Mouse (Mus musculus): ENCODE measurements at regions not wholly inside any gene's neighbourhood (a gene's known extent, or its start where the extent isn't known, plus 50 kb on each side); places are given as distances from the start of the nearest gene placed in this dataset.

GRCm38 (mm10) chr5:50760386-50760785 lies 701.6 kb upstream of the Adgra3 start:
- Histone ChIP-seq H3K4me1 (replicated peaks; ENCODE audit: control insufficient read depth, insufficient read depth, low read length) (no peaks in the 10 kb centered on the region), H3K9ac (ENCODE audit: low read length) (no peak overlapping the region), H3K4me3 (ENCODE audit: low read depth, low read length) (no peak overlapping the region), H3K36me3 (ENCODE audit: control insufficient read depth, insufficient read depth, low read length) (no peaks in the 10 kb centered on the region), H3K4me2 (ENCODE audit: low read length) (no peak overlapping the region), H3K9me3 (ENCODE audit: control insufficient read depth, low read length) (no peaks in the 10 kb centered on the region), H3K27me3 (replicated peaks; ENCODE audit: control insufficient read depth, insufficient read depth, low read length) (no peaks in the 10 kb centered on the region), H3K27ac (ENCODE audit: low read depth) (no peak overlapping the region)
- ATAC-seq (replicated peaks; ENCODE audit: low FRiP score, low TSS enrichment, low read depth) = no peak
- 89% methylated on average over 3 of the region's 3 CpGs for WGBS
- no peak for DNase-seq (ENCODE audit: low spot score)

GRCm38 (mm10) chr5:50752766-50753165 lies 694.0 kb upstream of the Adgra3 start:
- Histone ChIP-seq H3K27me3 (replicated peaks; ENCODE audit: control insufficient read depth, insufficient read depth, low read length) (no peaks in the 10 kb centered on the region), H3K9ac (ENCODE audit: low read length) (no peak overlapping the region), H3K36me3 (ENCODE audit: control insufficient read depth, insufficient read depth, low read length) (no peaks in the 10 kb centered on the region), H3K4me2 (ENCODE audit: low read length) (no peak overlapping the region), H3K4me3 (ENCODE audit: low read depth, low read length) (no peak overlapping the region), H3K4me1 (replicated peaks; ENCODE audit: control insufficient read depth, insufficient read depth, low read length) (no peaks in the 10 kb centered on the region), H3K27ac (ENCODE audit: low read depth) (no peak overlapping the region), H3K9me3 (ENCODE audit: control insufficient read depth, low read length) (no peaks in the 10 kb centered on the region)
- WGBS = 67% methylated on average over 1 of the region's 1 CpGs
- no peak for ATAC-seq (replicated peaks; ENCODE audit: low FRiP score, low TSS enrichment, low read depth)
- DNase-seq (ENCODE audit: low spot score) = peak; percentile 60

- DNase-seq (ENCODE audit: low spot score) = no peak
These were observed 692.6 kb upstream of the Adgra3 start for GRCm38 (mm10) chr5:50751358-50751757.

GRCm38 (mm10) chr5:50743030-50743429 lies 684.2 kb upstream of the Adgra3 start:
- Histone ChIP-seq H3K4me2 (ENCODE audit: low read length) (no peak overlapping the region), H3K4me3 (ENCODE audit: low read depth, low read length) (no peak overlapping the region), H3K27ac (ENCODE audit: low read depth) (no peak overlapping the region), H3K9me3 (ENCODE audit: control insufficient read depth, low read length) (no peaks in the 10 kb centered on the region), H3K27me3 (replicated peaks; ENCODE audit: control insufficient read depth, insufficient read depth, low read length) (no peaks in the 10 kb centered on the region), H3K36me3 (ENCODE audit: control insufficient read depth, insufficient read depth, low read length) (no peaks in the 10 kb centered on the region), H3K4me1 (replicated peaks; ENCODE audit: control insufficient read depth, insufficient read depth, low read length) (no peaks in the 10 kb centered on the region), H3K9ac (ENCODE audit: low read length) (no peak overlapping the region)
- 84% methylated on average over 5 of the region's 5 CpGs for WGBS
- ATAC-seq (replicated peaks; ENCODE audit: low FRiP score, low TSS enrichment, low read depth) = no peak
- no peak for DNase-seq (ENCODE audit: low spot score)

More at GRCm38 (mm10) chr5:50751358-50751757, 692.6 kb upstream of the Adgra3 start:
- Histone ChIP-seq H3K9ac (ENCODE audit: low read length) (no peak overlapping the region), H3K4me1 (replicated peaks; ENCODE audit: control insufficient read depth, insufficient read depth, low read length) (no peaks in the 10 kb centered on the region), H3K9me3 (ENCODE audit: control insufficient read depth, low read length) (no peaks in the 10 kb centered on the region), H3K27me3 (replicated peaks; ENCODE audit: control insufficient read depth, insufficient read depth, low read length) (no peaks in the 10 kb centered on the region), H3K36me3 (ENCODE audit: control insufficient read depth, insufficient read depth, low read length) (no peaks in the 10 kb centered on the region), H3K27ac (ENCODE audit: low read depth) (no peak overlapping the region), H3K4me2 (ENCODE audit: low read length) (no peak overlapping the region), H3K4me3 (ENCODE audit: low read depth, low read length) (no peak overlapping the region)
- ATAC-seq (replicated peaks; ENCODE audit: low FRiP score, low TSS enrichment, low read depth) = no peak
- WGBS = 68% methylated on average over 3 of the region's 3 CpGs

GRCm38 (mm10) chr5:50733711-50734110 lies 674.9 kb upstream of the Adgra3 start:
- DNase-seq (ENCODE audit: low spot score) (no peak), ATAC-seq (replicated peaks; ENCODE audit: low FRiP score, low TSS enrichment, low read depth) (no peak)
- H3K27me3 ChIP-seq (replicated peaks; ENCODE audit: control insufficient read depth, insufficient read depth, low read length) = no peaks in the 10 kb centered on the region
- no peak overlapping the region for H3K27ac ChIP-seq (ENCODE audit: low read depth)
- H3K36me3 ChIP-seq (ENCODE audit: control insufficient read depth, insufficient read depth, low read length) = no peaks in the 10 kb centered on the region
- no peak overlapping the region for H3K4me3 ChIP-seq (ENCODE audit: low read depth, low read length)
- H3K9me3 ChIP-seq (ENCODE audit: control insufficient read depth, low read length) = no peaks in the 10 kb centered on the region
- no peak overlapping the region for H3K4me2 ChIP-seq (ENCODE audit: low read length)
- no peaks in the 10 kb centered on the region for H3K4me1 ChIP-seq (replicated peaks; ENCODE audit: control insufficient read depth, insufficient read depth, low read length)
- 73% methylated on average over 3 of the region's 3 CpGs for WGBS
- no peak overlapping the region for H3K9ac ChIP-seq (ENCODE audit: low read length)

- no peak overlapping the region for H3K27ac ChIP-seq (ENCODE audit: low read depth)
- no peak for ATAC-seq (replicated peaks; ENCODE audit: low FRiP score, low TSS enrichment, low read depth)
- H3K27me3 ChIP-seq (replicated peaks; ENCODE audit: control insufficient read depth, insufficient read depth, low read length) = no peaks in the 10 kb centered on the region
- no peaks in the 10 kb centered on the region for H3K9me3 ChIP-seq (ENCODE audit: control insufficient read depth, low read length)
- H3K4me1 ChIP-seq (replicated peaks; ENCODE audit: control insufficient read depth, insufficient read depth, low read length) = no peaks in the 10 kb centered on the region
- no peak overlapping the region for H3K9ac ChIP-seq (ENCODE audit: low read length)
- no peaks in the 10 kb centered on the region for H3K36me3 ChIP-seq (ENCODE audit: control insufficient read depth, insufficient read depth, low read length)
- WGBS = 52% methylated on average over 1 of the region's 1 CpGs
- no peak overlapping the region for H3K4me2 ChIP-seq (ENCODE audit: low read length)
- H3K4me3 ChIP-seq (ENCODE audit: low read depth, low read length) = no peak overlapping the region
- no peak for DNase-seq (ENCODE audit: low spot score)
These were observed 669.7 kb upstream of the Adgra3 start for GRCm38 (mm10) chr5:50728337-50729003.

GRCm38 (mm10) chr5:50706945-50707663 lies 648.3 kb upstream of the Adgra3 start:
- Histone ChIP-seq H3K4me1 (replicated peaks; ENCODE audit: control insufficient read depth, insufficient read depth, low read length) (no peaks in the 10 kb centered on the region), H3K27me3 (replicated peaks; ENCODE audit: control insufficient read depth, insufficient read depth, low read length) (no peaks in the 10 kb centered on the region), H3K27ac (ENCODE audit: low read depth) (no peak overlapping the region), H3K9ac (ENCODE audit: low read length) (no peak overlapping the region), H3K36me3 (ENCODE audit: control insufficient read depth, insufficient read depth, low read length) (no peaks in the 10 kb centered on the region), H3K9me3 (ENCODE audit: control insufficient read depth, low read length) (no peaks in the 10 kb centered on the region), H3K4me3 (ENCODE audit: low read depth, low read length) (no peak overlapping the region), H3K4me2 (ENCODE audit: low read length) (no peak overlapping the region)
- 55% methylated on average over 2 of the region's 2 CpGs for WGBS
- ATAC-seq (replicated peaks; ENCODE audit: low FRiP score, low TSS enrichment, low read depth) = no peak
- no peak for DNase-seq (ENCODE audit: low spot score)

GRCm38 (mm10) chr5:50698084-50698483 lies 639.3 kb upstream of the Adgra3 start:
- no peak for DNase-seq (ENCODE audit: low spot score)
- H3K4me2 ChIP-seq (ENCODE audit: low read length) = no peak overlapping the region
- no peak overlapping the region for H3K4me3 ChIP-seq (ENCODE audit: low read depth, low read length)
- WGBS = 14% methylated on average over 2 of the region's 2 CpGs
- no peaks in the 10 kb centered on the region for H3K36me3 ChIP-seq (ENCODE audit: control insufficient read depth, insufficient read depth, low read length)
- H3K27me3 ChIP-seq (replicated peaks; ENCODE audit: control insufficient read depth, insufficient read depth, low read length) = no peaks in the 10 kb centered on the region
- no peak overlapping the region for H3K9ac ChIP-seq (ENCODE audit: low read length)
- no peaks in the 10 kb centered on the region for H3K9me3 ChIP-seq (ENCODE audit: control insufficient read depth, low read length)
- no peaks in the 10 kb centered on the region for H3K4me1 ChIP-seq (replicated peaks; ENCODE audit: control insufficient read depth, insufficient read depth, low read length)
- no peak for ATAC-seq (replicated peaks; ENCODE audit: low FRiP score, low TSS enrichment, low read depth)
- H3K27ac ChIP-seq (ENCODE audit: low read depth) = no peak overlapping the region

- Histone ChIP-seq H3K9me3 (ENCODE audit: control insufficient read depth, low read length) (no peaks in the 10 kb centered on the region), H3K36me3 (ENCODE audit: control insufficient read depth, insufficient read depth, low read length) (no peaks in the 10 kb centered on the region), H3K4me2 (ENCODE audit: low read length) (no peak overlapping the region), H3K9ac (ENCODE audit: low read length) (no peak overlapping the region), H3K4me1 (replicated peaks; ENCODE audit: control insufficient read depth, insufficient read depth, low read length) (no peaks in the 10 kb centered on the region), H3K27me3 (replicated peaks; ENCODE audit: control insufficient read depth, insufficient read depth, low read length) (no peaks in the 10 kb centered on the region), H3K27ac (ENCODE audit: low read depth) (no peak overlapping the region), H3K4me3 (ENCODE audit: low read depth, low read length) (no peak overlapping the region)
- 57% methylated on average over 8 of the region's 8 CpGs for WGBS
- ATAC-seq (replicated peaks; ENCODE audit: low FRiP score, low TSS enrichment, low read depth) (no peak), DNase-seq (ENCODE audit: low spot score) (no peak)
These were observed 638.8 kb upstream of the Adgra3 start for GRCm38 (mm10) chr5:50697588-50697987.
